Mouse (Mus musculus) thymus, adult 2 months (tissue): Measurements from ENCODE around the gene Kctd7. TPM values are rescaled to one million over a fixed set of nuclear protein-coding genes. Genes with fewer than 3 reads are reported as not detected.

Source experiments
- DNase-seq: peaks from one replicate; pipeline ENCODE4 v3.0.0; 2021
- H3K27ac ChIP-seq: fragments of 200-500 bp; 2 replicates; pipeline ENCODE4 v1.5.1; 2012; ENCODE audit warnings: low read length, control low read depth; ENCODE audit not compliant: control insufficient read depth, insufficient read depth
- H3K27me3 ChIP-seq: fragments of 200-500 bp; 2 replicates; pipeline ENCODE4 v1.6.1; 2012; ENCODE audit warnings: mild to moderate bottlenecking, low read length, moderate library complexity, mixed read lengths; ENCODE audit not compliant: control insufficient read depth, insufficient read depth
- H3K36me3 ChIP-seq: fragments of 200-500 bp; 2 replicates; pipeline ENCODE4 v1.6.1; 2012; ENCODE audit warnings: mild to moderate bottlenecking, low read length, moderate library complexity; ENCODE audit not compliant: control insufficient read depth, insufficient read depth
- H3K4me1 ChIP-seq: fragments of 200-500 bp; replicated peaks from 2 replicates; pipeline ENCODE4 v1.6.1; 2012; ENCODE audit warnings: low read length; ENCODE audit not compliant: control insufficient read depth, insufficient read depth
- H3K4me3 ChIP-seq: fragments of 200-500 bp; 2 replicates; pipeline ENCODE4 v1.5.1; 2012; ENCODE audit warnings: mild to moderate bottlenecking, low read length, control low read depth, moderate library complexity; ENCODE audit not compliant: control insufficient read depth, insufficient read depth
- CTCF ChIP-seq: fragments of 200-500 bp; IDR thresholded peaks from 2 replicates; pipeline ENCODE4 v1.5.1; 2012; ENCODE audit warnings: mild to moderate bottlenecking, control low read depth, low read length, moderate library complexity, borderline replicate concordance; ENCODE audit not compliant: control insufficient read depth, poor library complexity, insufficient read depth; ENCODE audit errors: extremely low read depth
- POLR2A ChIP-seq: fragments of 200-500 bp; IDR thresholded peaks from 2 replicates; pipeline ENCODE4 v1.6.1; 2012; ENCODE audit warnings: mild to moderate bottlenecking, low read length, control low read depth, moderate library complexity; ENCODE audit not compliant: control insufficient read depth, poor library complexity, insufficient read depth; ENCODE audit errors: extremely low read depth
- WGBS: fragments of 180-500 bp; shearing (Covaris S2); methylation state at CpG from one replicate; pipeline ENCODE4 v1.1.7; 2018; 5-methylcytosine and 5-hydroxymethylcytosine counted together
- polyA plus RNA-seq: library from polyadenylated mRNA; depleted of rRNA; stranded (reverse); fragments of >200 nt; gene quantifications from 2 replicates; pipeline ENCODE4 v1.2.3, GENCODE M21; 2012

Kctd7 gene
- polyA plus RNA-seq, 1 experiment = 6.9 TPM

- H3K4me3 ChIP-seq = no peak overlapping the region
- WGBS = 80% methylated on average over 12 of the region's 12 CpGs
Observed at GRCm38 (mm10) chr5:130116116-130116515, 28.5 kb upstream of the Kctd7 start.

GRCm38 (mm10) chr5:130116857-130117256 lies 27.8 kb upstream of the Kctd7 start:
- TF ChIP-seq CTCF (no peak), POLR2A (no peak)
- Histone ChIP-seq H3K4me1 (no peaks in the 10 kb centered on the region), H3K36me3 (no peaks in the 10 kb centered on the region), H3K27me3 (no peaks in the 10 kb centered on the region), H3K4me3 (no peak overlapping the region), H3K27ac (no peak overlapping the region)
- WGBS = 94% methylated on average over 7 of the region's 7 CpGs
- DNase-seq = no peak

More at GRCm38 (mm10) chr5:130116116-130116515, 28.5 kb upstream of the Kctd7 start:
- TF ChIP-seq CTCF = no peak
- TF ChIP-seq POLR2A = no peak
- no peak overlapping the region for H3K27ac ChIP-seq
- H3K4me1 ChIP-seq = no peaks in the 10 kb centered on the region
- no peak for DNase-seq
- no peaks in the 10 kb centered on the region for H3K27me3 ChIP-seq
- no peaks in the 10 kb centered on the region for H3K36me3 ChIP-seq

GRCm38 (mm10) chr5:130117932-130118331 lies 26.7 kb upstream of the Kctd7 start:
- WGBS = 94% methylated on average over 6 of the region's 6 CpGs
- Histone ChIP-seq H3K36me3 (no peaks in the 10 kb centered on the region), H3K27ac (no peak overlapping the region), H3K27me3 (no peaks in the 10 kb centered on the region), H3K4me1 (no peaks in the 10 kb centered on the region), H3K4me3 (no peak overlapping the region)
- no peak for DNase-seq
- no peak for TF ChIP-seq CTCF
- TF ChIP-seq POLR2A = no peak

GRCm38 (mm10) chr5:130119236-130119635 lies 25.4 kb upstream of the Kctd7 start:
- Histone ChIP-seq H3K27me3 (no peaks in the 10 kb centered on the region), H3K4me3 (no peak overlapping the region), H3K36me3 (no peaks in the 10 kb centered on the region), H3K4me1 (no peaks in the 10 kb centered on the region), H3K27ac (no peak overlapping the region)
- 93% methylated on average over 3 of the region's 3 CpGs for whole genome bisulfite sequencing
- TF ChIP-seq POLR2A (no peak), CTCF (no peak)
- DNase-seq = no peak

- no peaks in the 10 kb centered on the region for H3K36me3 ChIP-seq
- no peak overlapping the region for H3K27ac ChIP-seq
- no peaks in the 10 kb centered on the region for H3K27me3 ChIP-seq
- WGBS = 95% methylated on average over 12 of the region's 12 CpGs
- TF ChIP-seq CTCF (no peak), POLR2A (no peak)
- DNase-seq = no peak
- no peaks in the 10 kb centered on the region for H3K4me1 ChIP-seq
- no peak overlapping the region for H3K4me3 ChIP-seq
Observed at GRCm38 (mm10) chr5:130120070-130120736, 24.5 kb upstream of the Kctd7 start.

GRCm38 (mm10) chr5:130120904-130121303 lies 23.8 kb upstream of the Kctd7 start:
- no peak for DNase-seq
- no peak for TF ChIP-seq CTCF
- TF ChIP-seq POLR2A = no peak
- Histone ChIP-seq H3K4me3 (no peak overlapping the region), H3K36me3 (no peaks in the 10 kb centered on the region), H3K4me1 (no peaks in the 10 kb centered on the region), H3K27ac (no peak overlapping the region), H3K27me3 (no peaks in the 10 kb centered on the region)
- WGBS = 95% methylated on average over 6 of the region's 6 CpGs
